Mouse (Mus musculus): ENCODE results near the gene Cyp8b1.

Cyp8b1 gene

GRCm38 (mm10) chr9:121916102-121916501 is at the start of gene Cyp8b1:
Gene Cyp8b1, minus strand, starts transcription at chr9:121916305.
- DNase-seq (ENCODE audit: extremely low read depth, insufficient read length, low spot score) = no peak

GRCm38 (mm10) chr9:121964941-121965340 is 48.8 kb upstream of the Cyp8b1 start:
- no peak for DNase-seq (ENCODE audit: extremely low read depth, insufficient read length, low spot score)

GRCm38 (mm10) chr9:121959966-121960635 is 44.0 kb upstream of the Cyp8b1 start:
- no peak for DNase-seq (ENCODE audit: extremely low read depth, insufficient read length, low spot score)

GRCm38 (mm10) chr9:121952596-121952995 is 36.5 kb upstream of the Cyp8b1 start:
- no peak for DNase-seq (ENCODE audit: extremely low read depth, insufficient read length, low spot score)

- DNase-seq (ENCODE audit: extremely low read depth, insufficient read length, low spot score) = no peak
Observed at GRCm38 (mm10) chr9:121951114-121951423, 35.0 kb upstream of the Cyp8b1 start.

GRCm38 (mm10) chr9:121950418-121951113 is 34.5 kb upstream of the Cyp8b1 start, which contains the start of gene Fam198a:
Gene Fam198a, plus strand, starts transcription at chr9:121950988.
- no peak for DNase-seq (ENCODE audit: extremely low read depth, insufficient read length, low spot score)

GRCm38 (mm10) chr9:121948431-121948830 is 32.3 kb upstream of the Cyp8b1 start:
- DNase-seq (ENCODE audit: extremely low read depth, insufficient read length, low spot score) = no peak

GRCm38 (mm10) chr9:121947784-121948183 is 31.7 kb upstream of the Cyp8b1 start:
- DNase-seq (ENCODE audit: extremely low read depth, insufficient read length, low spot score) = no peak

- DNase-seq (ENCODE audit: extremely low read depth, insufficient read length, low spot score) = no peak
Observed at GRCm38 (mm10) chr9:121943628-121944027, 27.5 kb upstream of the Cyp8b1 start.

- DNase-seq (ENCODE audit: extremely low read depth, insufficient read length, low spot score) = no peak
Observed at GRCm38 (mm10) chr9:121943005-121943404, 26.9 kb upstream of the Cyp8b1 start.

- no peak for DNase-seq (ENCODE audit: extremely low read depth, insufficient read length, low spot score)
Observed at GRCm38 (mm10) chr9:121937944-121938355, 21.8 kb upstream of the Cyp8b1 start.

- DNase-seq (ENCODE audit: extremely low read depth, insufficient read length, low spot score) = no peak
Observed at GRCm38 (mm10) chr9:121937451-121937864, 21.4 kb upstream of the Cyp8b1 start.

GRCm38 (mm10) chr9:121936952-121937351 is 20.8 kb upstream of the Cyp8b1 start:
- no peak for DNase-seq (ENCODE audit: extremely low read depth, insufficient read length, low spot score)

GRCm38 (mm10) chr9:121934856-121935255 is 18.8 kb upstream of the Cyp8b1 start:
- DNase-seq (ENCODE audit: extremely low read depth, insufficient read length, low spot score) = no peak

- no peak for DNase-seq (ENCODE audit: extremely low read depth, insufficient read length, low spot score)
Observed at GRCm38 (mm10) chr9:121928498-121928897, 12.4 kb upstream of the Cyp8b1 start.

- DNase-seq (ENCODE audit: extremely low read depth, insufficient read length, low spot score) = no peak
Observed at GRCm38 (mm10) chr9:121927721-121928120, 11.6 kb upstream of the Cyp8b1 start.

GRCm38 (mm10) chr9:121926634-121927405 is 10.7 kb upstream of the Cyp8b1 start:
- DNase-seq (ENCODE audit: extremely low read depth, insufficient read length, low spot score) = no peak

- no peak for DNase-seq (ENCODE audit: extremely low read depth, insufficient read length, low spot score)
Observed at GRCm38 (mm10) chr9:121925959-121926358, 9.9 kb upstream of the Cyp8b1 start.

- no peak for DNase-seq (ENCODE audit: extremely low read depth, insufficient read length, low spot score)
Observed at GRCm38 (mm10) chr9:121924901-121925560, 8.9 kb upstream of the Cyp8b1 start.

- no peak for DNase-seq (ENCODE audit: extremely low read depth, insufficient read length, low spot score)
Observed at GRCm38 (mm10) chr9:121923906-121924305, 7.8 kb upstream of the Cyp8b1 start.

- DNase-seq (ENCODE audit: extremely low read depth, insufficient read length, low spot score) = no peak
Observed at GRCm38 (mm10) chr9:121923443-121923842, 7.3 kb upstream of the Cyp8b1 start.

All from 3134 (cell line).